Mouse (Mus musculus) midbrain, embryonic 10.5 days (tissue): ENCODE data around the gene Auts2. TPM values are rescaled to one million over a fixed set of nuclear protein-coding genes. Genes with fewer than 3 reads are reported as not detected.
A peak's percentile ranks its signal among the peaks of the same experiment; 100 is the strongest.

Experiments
- DNase-seq: peaks from one replicate; pipeline ENCODE4 v3.0.0-alpha.2; 2017; ENCODE audit warnings: low spot score
- H3K27ac ChIP-seq: fragments of 300-500 bp; sonication (generic); replicated peaks from 2 replicates; pipeline ENCODE4 v1.5.1; 2016; ENCODE audit warnings: mild to moderate bottlenecking
- H3K27me3 ChIP-seq: fragments of 300-500 bp; sonication (generic); 2 replicates; pipeline ENCODE4 v1.6.1; 2016; ENCODE audit warnings: low read depth, mild to moderate bottlenecking; ENCODE audit not compliant: poor library complexity, severe bottlenecking
- H3K36me3 ChIP-seq: fragments of 300-500 bp; sonication (generic); 2 replicates; pipeline ENCODE4 v1.6.1; 2016; ENCODE audit warnings: mild to moderate bottlenecking, moderate library complexity
- H3K4me1 ChIP-seq: fragments of 300-500 bp; sonication (generic); 2 replicates; pipeline ENCODE4 v1.6.1; 2016
- H3K4me3 ChIP-seq: fragments of 300-500 bp; sonication (generic); 2 replicates; pipeline ENCODE4 v1.5.1; 2016; ENCODE audit warnings: mild to moderate bottlenecking, moderate library complexity
- H3K9me3 ChIP-seq: fragments of 300-500 bp; sonication (generic); replicated peaks from 2 replicates; pipeline ENCODE4 v1.6.1; 2016; ENCODE audit warnings: mild to moderate bottlenecking
- WGBS: fragments of 180-500 bp; shearing (Covaris S2); methylation state at CpG from one replicate; pipeline ENCODE4 v1.1.7; 2016; 5-methylcytosine and 5-hydroxymethylcytosine counted together
- polyA plus RNA-seq: library from polyadenylated mRNA; unstranded; fragments of >200 nt; fragmentation: Nextera tagmentation; extraction: Ambion mirVana; gene quantifications from 2 replicates; pipeline ENCODE4 v1.2.1, GENCODE M21; 2016

The Auts2 gene
- polyA plus RNA-seq, 1 experiment from 2014 or later, result 32.3 TPM

DNA sequence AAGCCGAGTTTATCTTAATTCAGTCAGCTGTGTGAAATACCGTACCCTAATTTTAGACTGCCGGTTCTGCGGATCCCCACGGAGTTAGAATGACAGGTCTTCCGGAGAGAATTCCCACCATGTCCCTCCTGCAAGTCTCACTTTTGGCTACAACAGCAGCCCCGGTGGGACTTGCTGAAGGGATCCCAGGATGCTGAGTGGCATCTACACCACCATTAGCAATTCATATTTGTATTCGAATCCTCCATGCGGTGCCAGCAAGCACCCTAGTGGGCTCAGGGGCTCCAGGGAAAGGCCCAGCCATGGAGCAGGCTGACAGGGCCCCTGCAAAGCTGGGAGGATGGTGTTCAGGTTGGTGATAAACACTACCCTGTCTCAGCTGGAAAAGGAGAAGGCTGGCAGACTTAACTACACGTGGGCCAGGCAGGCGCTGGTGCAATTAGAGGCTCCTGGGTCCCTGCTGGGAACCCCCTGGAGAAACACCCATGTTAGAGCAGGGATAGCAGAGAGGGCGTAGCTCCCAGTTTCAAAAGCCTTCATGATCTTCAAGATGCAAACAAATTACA, 775.4 kb downstream of the Auts2 start:
- peaks cover 19% of the 10 kb centered on the region; the same call in 1 of the 2 replicates for H3K27me3 ChIP-seq
- peaks cover 5% of the 10 kb centered on the region; the same call in 1 of the 2 replicates for H3K9me3 ChIP-seq
- H3K36me3 ChIP-seq, result no peaks in the 10 kb centered on the region
- WGBS, result 69% methylated on average over 12 of the region's 12 CpGs
- H3K4me1 ChIP-seq, result peaks cover 20% of the 10 kb centered on the region
- H3K4me3 ChIP-seq, result no peak overlapping the region
- no peak overlapping the region for H3K27ac ChIP-seq
- DNase-seq, result no peak

DNA sequence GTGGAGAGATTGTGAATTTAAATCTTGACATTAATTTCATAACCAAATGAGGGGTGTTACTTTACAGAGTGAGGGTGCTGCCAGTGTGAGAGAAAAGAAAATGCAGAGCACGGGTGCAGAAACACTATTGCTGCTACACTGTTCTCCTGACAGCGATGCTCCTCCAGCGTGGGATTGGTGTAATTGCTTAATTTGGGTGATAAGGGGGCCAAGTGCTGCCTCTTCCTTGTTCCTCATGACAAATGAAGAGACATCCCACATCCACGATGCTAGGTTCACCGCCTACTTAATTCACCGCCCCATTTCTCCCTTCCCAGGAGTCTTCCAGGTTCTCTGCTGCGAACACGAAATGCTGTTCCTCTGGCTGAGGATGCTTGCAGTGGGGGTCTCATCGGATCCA, 776.0 kb downstream of the Auts2 start:
- peaks cover 5% of the 10 kb centered on the region; the same call in 1 of the 2 replicates for H3K9me3 ChIP-seq
- peaks cover 19% of the 10 kb centered on the region; the same call in 1 of the 2 replicates for H3K27me3 ChIP-seq
- H3K36me3 ChIP-seq, result no peaks in the 10 kb centered on the region
- no peak overlapping the region for H3K4me3 ChIP-seq
- peaks cover 20% of the 10 kb centered on the region for H3K4me1 ChIP-seq
- DNase-seq, result no peak
- H3K27ac ChIP-seq, result no peak overlapping the region
- WGBS, result 82% methylated on average over 9 of the region's 9 CpGs

DNA sequence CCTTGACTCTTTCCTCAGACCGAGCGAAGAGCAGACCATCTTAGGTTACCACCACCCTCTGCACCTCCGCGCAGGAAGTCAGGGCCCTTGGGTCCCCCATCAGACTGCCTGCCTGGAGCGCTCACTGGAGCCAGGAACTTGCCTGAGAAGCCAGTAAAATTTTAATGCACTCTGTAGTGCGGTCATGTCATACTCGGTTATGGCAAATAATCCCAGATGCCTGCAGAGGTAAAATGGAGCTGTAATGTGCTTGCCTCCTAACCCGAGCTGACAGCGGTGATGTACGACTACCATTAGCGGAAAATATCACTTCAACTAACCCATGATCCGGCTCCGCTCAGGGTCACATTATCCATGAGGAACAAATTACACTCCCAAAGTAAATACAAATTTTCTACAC, 783.7 kb downstream of the Auts2 start:
- Histone ChIP-seq H3K9me3 (no peaks in the 10 kb centered on the region), H3K27me3 (no peaks in the 10 kb centered on the region), H3K27ac (no peak overlapping the region), H3K4me1 (no peaks in the 10 kb centered on the region), H3K4me3 (no peak overlapping the region), H3K36me3 (no peaks in the 10 kb centered on the region)
- DNase-seq, result no peak
- 95% methylated on average over 13 of the region's 13 CpGs for WGBS

DNA sequence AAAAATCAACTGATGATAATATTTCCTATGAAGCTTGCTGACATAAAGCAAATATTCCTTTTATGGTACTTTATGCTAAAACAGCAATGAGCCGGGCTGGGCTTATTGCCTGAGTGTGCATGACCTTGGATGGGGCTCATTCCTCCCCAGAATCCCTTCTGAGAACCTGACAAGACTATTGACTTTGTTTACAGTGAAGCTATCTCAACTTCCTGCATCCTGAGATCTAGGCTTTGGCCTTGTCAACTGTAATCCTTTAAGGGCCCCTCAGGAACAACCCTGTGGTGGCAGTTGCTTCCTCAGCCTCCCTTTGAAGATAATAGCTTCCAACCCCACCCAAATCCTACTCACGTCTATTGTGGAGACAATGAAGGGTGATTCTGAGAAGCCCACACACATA, 792.8 kb downstream of the Auts2 start:
- WGBS, result 65% methylated on average over 2 of the region's 2 CpGs
- Histone ChIP-seq H3K4me1 (peaks cover 7% of the 10 kb centered on the region; the same call in 1 of the 2 replicates), H3K27ac (no peak overlapping the region), H3K9me3 (no peaks in the 10 kb centered on the region), H3K27me3 (peaks cover 5% of the 10 kb centered on the region; the same call in 1 of the 2 replicates), H3K36me3 (no peaks in the 10 kb centered on the region), H3K4me3 (no peak overlapping the region)
- no peak for DNase-seq

DNA sequence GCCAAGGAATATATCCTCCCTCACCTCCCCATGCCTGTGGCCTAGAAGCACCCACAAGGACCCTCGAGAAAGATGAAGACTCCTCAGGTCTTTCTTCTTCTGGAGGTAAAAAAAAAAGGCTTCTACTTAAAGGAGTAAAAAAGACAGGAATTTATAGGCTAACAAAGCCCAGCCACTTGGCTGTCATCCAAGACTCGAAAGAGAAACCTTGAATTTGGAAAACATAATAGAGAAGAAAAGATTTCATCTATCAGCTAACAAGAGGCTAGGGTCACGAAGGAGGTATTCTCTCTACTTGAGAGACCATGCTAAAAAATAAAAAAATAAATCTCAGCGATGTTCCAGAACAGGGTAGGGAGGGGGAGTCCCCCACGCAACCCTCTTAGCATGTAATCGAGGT, 793.9 kb downstream of the Auts2 start:
- Histone ChIP-seq H3K9me3 (no peaks in the 10 kb centered on the region), H3K4me3 (no peak overlapping the region), H3K27me3 (peaks cover 5% of the 10 kb centered on the region; the same call in 1 of the 2 replicates), H3K4me1 (peaks cover 7% of the 10 kb centered on the region; the same call in 1 of the 2 replicates), H3K36me3 (no peaks in the 10 kb centered on the region), H3K27ac (no peak overlapping the region)
- 79% methylated on average over 6 of the region's 6 CpGs for WGBS
- DNase-seq, result no peak

DNA sequence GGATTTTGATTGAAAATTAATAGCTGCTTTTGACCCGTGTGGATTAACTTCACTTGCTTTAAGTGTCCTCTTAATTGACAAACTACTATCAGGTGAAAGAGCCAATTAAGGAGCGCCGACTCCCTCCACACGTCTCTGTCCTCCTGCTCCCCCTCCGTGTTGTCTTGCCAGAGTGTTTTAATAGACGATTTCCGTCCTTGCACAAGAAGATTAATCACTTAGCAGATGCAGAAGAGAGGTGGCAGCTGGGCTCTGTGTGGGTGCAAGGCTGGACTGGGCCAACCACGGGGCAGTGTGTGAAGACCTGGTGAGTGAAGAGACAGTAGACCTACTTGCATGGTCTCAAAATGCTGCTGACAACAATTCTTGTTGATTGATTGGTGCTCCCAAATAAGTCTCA, 800.1 kb downstream of the Auts2 start:
- Histone ChIP-seq H3K27me3 (peaks cover 5% of the 10 kb centered on the region; the same call in 1 of the 2 replicates), H3K36me3 (no peaks in the 10 kb centered on the region), H3K9me3 (no peaks in the 10 kb centered on the region), H3K4me1 (no peaks in the 10 kb centered on the region), H3K27ac (no peak overlapping the region), H3K4me3 (no peak overlapping the region)
- no peak for DNase-seq
- 87% methylated on average over 8 of the region's 8 CpGs for WGBS

DNA sequence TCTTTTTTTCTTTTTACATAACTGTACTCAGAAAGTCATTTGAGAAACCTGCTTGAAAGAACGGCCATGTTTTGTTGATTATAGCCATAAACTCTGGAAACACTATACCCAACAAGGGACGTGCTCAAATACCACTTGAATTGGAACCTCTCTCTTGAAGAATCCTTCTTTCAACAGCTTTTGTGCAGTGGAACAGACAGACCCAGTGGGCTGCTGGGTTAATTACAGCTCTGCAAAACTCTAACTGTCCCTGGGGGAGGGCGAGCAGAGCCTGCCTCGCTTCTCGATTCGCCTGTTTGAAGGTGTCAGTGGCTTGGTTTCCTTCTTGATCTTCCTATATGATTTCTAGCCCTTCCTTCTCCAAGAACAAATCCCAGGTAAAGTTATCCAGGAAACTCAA, 805.7 kb downstream of the Auts2 start:
- Histone ChIP-seq H3K27me3 (peaks cover 25% of the 10 kb centered on the region), H3K9me3 (no peaks in the 10 kb centered on the region), H3K4me3 (no peak overlapping the region), H3K4me1 (peaks cover 12% of the 10 kb centered on the region), H3K27ac (no peak overlapping the region), H3K36me3 (no peaks in the 10 kb centered on the region)
- WGBS, result 81% methylated on average over 6 of the region's 6 CpGs
- DNase-seq, result no peak

DNA sequence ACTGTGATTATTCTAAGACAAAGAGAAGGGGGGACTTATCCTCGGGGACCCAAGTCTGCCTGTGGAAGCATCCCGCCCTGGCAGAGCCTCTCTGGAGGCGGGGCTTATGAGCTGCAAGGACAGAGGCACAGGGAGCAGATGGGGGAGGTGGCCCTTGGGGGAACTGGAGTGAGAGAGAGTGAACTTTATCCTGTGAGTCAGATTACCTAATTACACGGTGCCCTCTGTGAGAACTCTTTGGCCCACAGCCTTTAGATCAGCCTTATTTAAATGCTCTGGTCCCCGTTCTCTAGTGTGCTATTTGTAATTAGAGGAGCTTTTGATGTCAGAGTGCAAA, 809.9 kb downstream of the Auts2 start:
- H3K4me3 ChIP-seq, result no peak overlapping the region
- DNase-seq, result peak; percentile 47
- H3K27ac ChIP-seq, result no peak overlapping the region
- H3K9me3 ChIP-seq, result no peaks in the 10 kb centered on the region
- 5% methylated on average over 5 of the region's 5 CpGs for WGBS
- peaks cover 48% of the 10 kb centered on the region for H3K27me3 ChIP-seq
- H3K36me3 ChIP-seq, result no peaks in the 10 kb centered on the region
- peaks cover 12% of the 10 kb centered on the region for H3K4me1 ChIP-seq

DNA sequence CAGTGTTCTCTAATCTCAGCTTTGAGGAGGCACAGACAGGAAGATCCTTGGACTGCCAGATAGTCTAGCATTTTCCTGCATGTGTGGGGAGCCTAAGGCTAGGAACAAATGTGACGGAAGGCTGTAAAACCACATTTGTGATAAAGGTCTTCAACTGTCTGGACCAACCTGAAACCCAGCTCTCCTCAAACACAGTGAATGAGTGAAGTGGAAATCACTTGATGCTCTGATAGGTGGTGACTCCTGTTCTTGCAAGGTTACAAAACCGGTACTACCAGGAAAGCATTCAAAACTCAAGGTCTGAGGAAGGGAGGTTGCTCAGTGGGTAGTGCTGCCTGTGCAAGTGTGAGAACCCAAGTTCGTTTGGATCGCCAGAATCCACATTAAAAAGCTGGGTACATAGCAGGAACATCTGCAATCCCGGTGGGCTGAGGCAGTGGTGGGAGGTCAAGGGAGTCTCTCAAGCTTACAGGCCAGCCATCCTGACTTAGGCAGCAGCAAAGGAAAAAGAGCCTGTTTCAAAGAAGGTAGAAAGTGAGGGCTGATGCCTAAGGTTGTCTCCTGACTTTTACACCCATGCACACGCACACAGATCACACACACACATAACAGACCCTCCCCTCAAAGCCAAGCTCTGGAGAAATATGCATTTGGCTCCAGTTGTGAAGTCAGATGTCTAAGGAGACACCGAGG, 810.4 kb downstream of the Auts2 start:
- peaks cover 48% of the 10 kb centered on the region for H3K27me3 ChIP-seq
- H3K4me1 ChIP-seq, result peaks cover 12% of the 10 kb centered on the region
- H3K9me3 ChIP-seq, result no peaks in the 10 kb centered on the region
- DNase-seq, result no peak
- no peak overlapping the region for H3K27ac ChIP-seq
- no peaks in the 10 kb centered on the region for H3K36me3 ChIP-seq
- WGBS, result 63% methylated on average over 7 of the region's 7 CpGs
- H3K4me3 ChIP-seq, result no peak overlapping the region

DNA sequence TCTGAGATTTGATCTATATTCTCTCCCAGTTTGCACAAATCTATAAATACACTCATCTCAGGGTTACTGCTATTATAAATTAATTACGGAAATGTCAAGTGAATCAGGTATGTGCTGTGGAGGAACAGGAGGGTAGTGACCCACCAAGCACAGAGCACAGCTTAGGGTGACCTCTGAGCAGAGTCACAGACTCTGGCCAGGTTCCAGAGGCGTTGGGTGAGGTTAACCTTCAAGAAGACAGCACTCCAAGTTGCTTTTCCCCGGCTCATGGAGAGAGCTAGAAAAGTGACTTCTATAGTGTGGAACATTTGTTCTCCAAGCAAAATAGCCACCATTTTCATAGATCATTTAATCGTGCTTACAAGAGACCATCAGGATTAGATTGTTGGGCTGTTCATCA, 813.7 kb downstream of the Auts2 start:
- no peak for DNase-seq
- no peak overlapping the region for H3K27ac ChIP-seq
- H3K36me3 ChIP-seq, result no peaks in the 10 kb centered on the region
- H3K9me3 ChIP-seq, result no peaks in the 10 kb centered on the region
- 90% methylated on average over 4 of the region's 4 CpGs for WGBS
- H3K4me3 ChIP-seq, result no peak overlapping the region
- H3K4me1 ChIP-seq, result peaks cover 12% of the 10 kb centered on the region
- H3K27me3 ChIP-seq, result peaks cover 50% of the 10 kb centered on the region

DNA sequence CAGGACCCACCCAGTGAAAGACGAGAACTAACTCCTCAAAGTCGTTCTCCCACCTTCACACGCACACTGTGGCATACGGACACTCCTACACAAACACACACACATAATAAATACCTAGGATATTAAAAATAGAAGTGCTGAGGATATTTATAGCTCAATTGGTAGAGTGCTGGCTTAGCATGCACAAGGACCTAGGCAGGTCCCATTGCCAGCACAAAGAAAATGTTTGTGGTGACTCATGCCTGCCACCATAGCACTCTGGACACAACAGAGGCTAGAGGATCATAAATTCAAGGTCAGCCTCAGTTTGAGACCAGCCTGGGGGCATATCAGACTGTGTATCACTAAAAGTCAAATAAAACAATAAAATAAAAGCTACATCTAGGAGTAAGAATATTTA, 815.2 kb downstream of the Auts2 start:
- WGBS, result 96% methylated on average over 4 of the region's 4 CpGs
- H3K27me3 ChIP-seq, result peaks cover 51% of the 10 kb centered on the region
- H3K4me1 ChIP-seq, result peaks cover 4% of the 10 kb centered on the region

DNA sequence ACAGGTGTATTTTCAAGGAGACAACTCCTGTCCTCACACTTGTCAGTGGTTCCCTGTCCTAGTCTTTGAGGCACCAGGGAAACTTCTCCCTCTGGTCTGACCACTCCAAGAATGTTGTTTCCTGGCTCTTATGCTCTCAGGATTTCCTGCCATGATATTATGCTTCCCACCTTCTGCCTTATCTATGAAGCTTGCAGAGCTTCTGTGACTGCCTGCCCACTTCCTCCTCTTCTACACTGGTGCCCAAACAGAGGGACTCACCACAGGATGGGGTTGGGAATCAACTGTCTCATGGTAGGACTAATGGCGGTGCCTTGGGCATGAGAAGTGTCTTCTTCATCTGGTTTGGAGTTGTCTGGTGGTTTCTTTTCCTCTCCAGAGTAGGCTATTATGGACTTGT, 818.6 kb downstream of the Auts2 start:
- no peak for DNase-seq
- WGBS, result 88% methylated on average over 1 of the region's 1 CpGs
- H3K27ac ChIP-seq, result no peak overlapping the region
- H3K9me3 ChIP-seq, result no peaks in the 10 kb centered on the region
- peaks cover 19% of the 10 kb centered on the region; the same call in 1 of the 2 replicates for H3K4me1 ChIP-seq
- H3K36me3 ChIP-seq, result no peaks in the 10 kb centered on the region
- H3K4me3 ChIP-seq, result no peak overlapping the region
- peaks cover 35% of the 10 kb centered on the region for H3K27me3 ChIP-seq

More for the DNA sequence above, 815.2 kb downstream of the Auts2 start:
- DNase-seq, result no peak
- Histone ChIP-seq H3K9me3 (no peaks in the 10 kb centered on the region), H3K36me3 (no peaks in the 10 kb centered on the region), H3K4me3 (no peak overlapping the region), H3K27ac (no peak overlapping the region)

DNA sequence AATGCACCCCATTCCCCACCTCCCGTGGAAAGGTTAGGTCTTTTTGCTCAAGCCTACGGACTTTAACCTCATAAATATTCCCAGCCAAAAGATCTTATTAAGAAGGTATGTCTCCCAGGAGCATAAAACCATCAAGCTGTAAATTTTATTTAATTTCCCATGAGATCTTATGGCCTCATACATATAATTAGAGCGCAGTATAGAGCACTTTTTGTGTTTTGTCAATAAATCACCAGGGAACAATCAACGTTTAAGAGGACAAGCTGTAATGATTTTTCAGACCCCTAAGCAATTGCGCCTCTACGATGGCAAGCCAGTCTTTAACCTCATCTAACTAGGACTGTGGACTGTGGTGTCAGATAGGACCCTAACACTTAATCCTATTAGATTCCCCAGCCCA, 820.4 kb downstream of the Auts2 start:
- no peak for DNase-seq
- peaks cover 25% of the 10 kb centered on the region; the same call in 1 of the 2 replicates for H3K4me1 ChIP-seq
- H3K9me3 ChIP-seq, result no peaks in the 10 kb centered on the region
- no peak overlapping the region for H3K4me3 ChIP-seq
- H3K27ac ChIP-seq, result no peak overlapping the region
- no peaks in the 10 kb centered on the region for H3K36me3 ChIP-seq
- H3K27me3 ChIP-seq, result peaks cover 43% of the 10 kb centered on the region
- WGBS, result 78% methylated on average over 6 of the region's 6 CpGs
